In genomic region chr15:95829553-95830205, GRCm38 (mm10) we compare ENCODE assay signal across 10 mouse cellular contexts. TPM values are rescaled to one million over a fixed set of nuclear protein-coding genes. Genes with fewer than 3 reads are reported as not detected.
DNase-seq lines count a peak whose midpoint lies in the region; ATAC-seq and TF ChIP-seq lines count a peak whose summit lies in the region.
"Had no signal": no experiment of that assay in that cellular context is flagged by ENCODE, and none has a peak within 500 bp of the region (broad histone marks: within the 10 kb centered on the region; RNA-seq: fewer than 3 reads in every experiment).

No protein-coding gene starts in this region.

- no peak overlapping the region for H3K9ac ChIP-seq in lung, embryonic 14.5 days
- H3K9ac ChIP-seq in embryonic facial prominence, embryonic 13.5 days: peak overlapping the region; percentile 46; the same call in 1 of the 2 replicates
- no peak overlapping the region for H3K9ac ChIP-seq in midbrain, postnatal 0 days (replicated peaks; ENCODE audit: low read length, poor library complexity, severe bottlenecking)
- H3K9ac ChIP-seq: liver, postnatal 0 days had no signal

- H3K27me3 ChIP-seq in lung, embryonic 14.5 days (ENCODE audit: insufficient read depth, low read length): no peaks in the 10 kb centered on the region
- no peaks in the 10 kb centered on the region for H3K27me3 ChIP-seq in embryonic facial prominence, embryonic 13.5 days
- H3K27me3 ChIP-seq in midbrain, postnatal 0 days (ENCODE audit: insufficient read depth, low read length): no peaks in the 10 kb centered on the region

- no peak for DNase-seq in lung, embryonic 14.5 days
- no peak for DNase-seq in lung, postnatal 10 days
- peak; percentile 59 for DNase-seq in kidney, adult 9 months
- no peak for DNase-seq in midbrain, postnatal 0 days (ENCODE audit: low spot score)
- DNase-seq in spleen, postnatal 14 days (ENCODE audit: low spot score in 2 of 2): no peak
- DNase-seq in cerebellum, postnatal 36 days: no peak
- no peak for DNase-seq in ovary, postnatal 14 days (ENCODE audit: low spot score)
- DNase-seq: cerebellum, postnatal 10 days; liver, postnatal 0 days had no signal

- no peak overlapping the region for H3K4me3 ChIP-seq in lung, embryonic 14.5 days (ENCODE audit: low read depth, low read length)
- peak overlapping the region; percentile 10 for H3K4me3 ChIP-seq in embryonic facial prominence, embryonic 13.5 days
- no peak overlapping the region for H3K4me3 ChIP-seq in midbrain, postnatal 0 days (ENCODE audit: low read depth, low read length)

- no peaks in the 10 kb centered on the region for H3K36me3 ChIP-seq in lung, embryonic 14.5 days (ENCODE audit: insufficient read depth)
- H3K36me3 ChIP-seq in embryonic facial prominence, embryonic 13.5 days: peaks cover 6% of the 10 kb centered on the region; the same call in 1 of the 2 replicates
- H3K36me3 ChIP-seq in midbrain, postnatal 0 days (ENCODE audit: insufficient read depth, low read length): no peaks in the 10 kb centered on the region

- peak overlapping the region; percentile 76 for H3K27ac ChIP-seq in lung, embryonic 14.5 days (ENCODE audit: low read depth)
- peak overlapping the region; percentile 88 for H3K27ac ChIP-seq in embryonic facial prominence, embryonic 13.5 days
- H3K27ac ChIP-seq in midbrain, postnatal 0 days (ENCODE audit: low read depth, low read length): peak overlapping the region; percentile 59

- no peaks in the 10 kb centered on the region for H3K9me3 ChIP-seq in lung, embryonic 14.5 days (ENCODE audit: low read depth, low read length)
- H3K9me3 ChIP-seq in embryonic facial prominence, embryonic 13.5 days: no peaks in the 10 kb centered on the region
- H3K9me3 ChIP-seq in midbrain, postnatal 0 days (ENCODE audit: low read length): no peaks in the 10 kb centered on the region

- WGBS in lung, embryonic 14.5 days: 49% methylated on average over 14 of the region's 14 CpGs
- 29% methylated on average over 14 of the region's 14 CpGs for WGBS in embryonic facial prominence, embryonic 13.5 days
- WGBS in midbrain, postnatal 0 days: 58% methylated on average over 14 of the region's 14 CpGs

- peak overlapping the region; percentile 29 for H3K4me2 ChIP-seq in lung, embryonic 14.5 days
- H3K4me2 ChIP-seq in embryonic facial prominence, embryonic 13.5 days: peak overlapping the region; percentile 45
- no peak overlapping the region for H3K4me2 ChIP-seq in midbrain, postnatal 0 days (ENCODE audit: low read depth, low read length, poor library complexity, severe bottlenecking)

- peaks cover 28% of the 10 kb centered on the region for H3K4me1 ChIP-seq in lung, embryonic 14.5 days (ENCODE audit: insufficient read depth)
- H3K4me1 ChIP-seq in embryonic facial prominence, embryonic 13.5 days: peaks cover 44% of the 10 kb centered on the region
- peaks cover 17% of the 10 kb centered on the region for H3K4me1 ChIP-seq in midbrain, postnatal 0 days (ENCODE audit: insufficient read depth, low read length)

- no peak for ATAC-seq in lung, embryonic 14.5 days (ENCODE audit: insufficient read depth)
- no peak for ATAC-seq in embryonic facial prominence, embryonic 13.5 days (ENCODE audit: insufficient number of reproducible peaks, insufficient read depth, low FRiP score, low TSS enrichment, low read depth)
- no peak for ATAC-seq in midbrain, postnatal 0 days (ENCODE audit: low FRiP score)

- no peak for TF ChIP-seq CTCF in lung, embryonic 14.5 days (IDR thresholded peaks at IDR 0.05; ENCODE audit: low read depth)
- no peak for TF ChIP-seq CTCF in midbrain, postnatal 0 days (IDR thresholded peaks at IDR 0.05)

RNA-seq across cellular contexts. Expression of gene Ano6, which starts 39.0 kb away (rescaled TPM):
- polyA plus RNA-seq in lung, embryonic 14.5 days (2014; fragmentation: Nextera tagmentation; extraction: Ambion mirVana): 54.7 and 57.5 TPM in 2 replicates
- 52.3 and 55.3 TPM in 2 replicates for polyA plus RNA-seq in embryonic facial prominence, embryonic 13.5 days (2015; fragmentation: Nextera tagmentation; extraction: Ambion mirVana)
- 35.0 and 36.3 TPM in 2 replicates for total RNA-seq in midbrain, postnatal 0 days (2014; rRNA removed)
- 19.0 and 19.9 TPM in 2 replicates for polyA plus RNA-seq in midbrain, postnatal 0 days (2015; fragmentation: Nextera tagmentation; extraction: Ambion mirVana)
